ENCODE assay signal across 21 mouse cellular contexts in genomic region chr17:11332081-11332480, GRCm38 (mm10).
A peak's percentile ranks its signal among the peaks of the same experiment; 100 is the strongest.
DNase-seq lines count a peak whose midpoint lies in the region; ATAC-seq lines count a peak whose summit lies in the region.
"Had no signal": no experiment of that assay in that cellular context is flagged by ENCODE, and none has a peak within 500 bp of the region (broad histone marks: within the 10 kb centered on the region; RNA-seq: fewer than 3 reads in every experiment).

No protein-coding gene starts in this region.

- H3K9ac ChIP-seq in midbrain, embryonic 13.5 days (replicated peaks) = no peak overlapping the region
- H3K9ac ChIP-seq in midbrain, embryonic 11.5 days (ENCODE audit: low read length) = no peak overlapping the region
- H3K9ac ChIP-seq in midbrain, embryonic 15.5 days = no peak overlapping the region
- H3K9ac ChIP-seq: embryonic facial prominence, embryonic 12.5 days; limb, embryonic 12.5 days; liver, embryonic 14.5 days had no signal

- H3K36me3 ChIP-seq in midbrain, embryonic 13.5 days = no peaks in the 10 kb centered on the region
- H3K36me3 ChIP-seq in midbrain, embryonic 11.5 days (ENCODE audit: control insufficient read depth, insufficient read depth, low read length) = no peaks in the 10 kb centered on the region
- H3K36me3 ChIP-seq in midbrain, embryonic 15.5 days (replicated peaks) = no peaks in the 10 kb centered on the region
- H3K36me3 ChIP-seq: embryonic facial prominence, embryonic 12.5 days; G1E; limb, embryonic 12.5 days had no signal

- peak overlapping the region; percentile 63 for H3K27ac ChIP-seq in midbrain, embryonic 13.5 days
- no peak overlapping the region for H3K27ac ChIP-seq in midbrain, embryonic 11.5 days (ENCODE audit: low read depth, low read length)
- peak overlapping the region; percentile 31 for H3K27ac ChIP-seq in midbrain, embryonic 15.5 days
- H3K27ac ChIP-seq: embryonic facial prominence, embryonic 12.5 days; limb, embryonic 12.5 days; liver, embryonic 14.5 days had no signal

- WGBS in midbrain, embryonic 13.5 days = 65% methylated on average over 8 of the region's 8 CpGs
- WGBS in midbrain, embryonic 11.5 days = 78% methylated on average over 8 of the region's 8 CpGs
- WGBS in midbrain, embryonic 15.5 days = 58% methylated on average over 8 of the region's 8 CpGs

- peak; percentile 25 for DNase-seq in embryo, embryonic 10 days (ENCODE audit: low spot score)
- DNase-seq in embryo, embryonic 9.5 days (ENCODE audit: extremely low spot score) = no peak
- DNase-seq in midbrain, embryonic 11.5 days (ENCODE audit: low spot score, missing footprints) = no peak
- peak; percentile 54 for DNase-seq in retina, embryonic 14.5 days (ENCODE audit: low spot score)
- DNase-seq in adrenal gland, postnatal 14 days = no peak
- no peak for DNase-seq in heart, postnatal 25 days (ENCODE audit: low spot score)
- DNase-seq: cerebellum, postnatal 10 days; gastrocnemius, postnatal 10 days; kidney, postnatal 10 days; right cerebral cortex, postnatal 4 days; thymus, adult 18-20 months had no signal

- H3K4me2 ChIP-seq in midbrain, embryonic 13.5 days (replicated peaks) = no peak overlapping the region
- H3K4me2 ChIP-seq in midbrain, embryonic 11.5 days = no peak overlapping the region
- peak overlapping the region; percentile 20 for H3K4me2 ChIP-seq in midbrain, embryonic 15.5 days
- H3K4me2 ChIP-seq: embryonic facial prominence, embryonic 12.5 days; limb, embryonic 12.5 days had no signal

- intact Hi-C loops in heart, postnatal 25 days (cut with DNase I) = no loop called here

- no peaks in the 10 kb centered on the region for H3K27me3 ChIP-seq in midbrain, embryonic 13.5 days
- no peaks in the 10 kb centered on the region for H3K27me3 ChIP-seq in midbrain, embryonic 11.5 days (ENCODE audit: control insufficient read depth, insufficient read depth, low read length)
- no peaks in the 10 kb centered on the region for H3K27me3 ChIP-seq in midbrain, embryonic 15.5 days (replicated peaks)
- H3K27me3 ChIP-seq: embryonic facial prominence, embryonic 12.5 days had no signal

- H3K4me1 ChIP-seq in midbrain, embryonic 13.5 days (replicated peaks) = peaks cover 18% of the 10 kb centered on the region
- no peaks in the 10 kb centered on the region for H3K4me1 ChIP-seq in midbrain, embryonic 11.5 days (ENCODE audit: control insufficient read depth, insufficient read depth, low read length)
- H3K4me1 ChIP-seq in midbrain, embryonic 15.5 days = peaks cover 4% of the 10 kb centered on the region; the same call in 1 of the 2 replicates
- H3K4me1 ChIP-seq: embryonic facial prominence, embryonic 12.5 days; limb, embryonic 12.5 days had no signal

- no peaks in the 10 kb centered on the region for H3K9me3 ChIP-seq in midbrain, embryonic 13.5 days
- no peaks in the 10 kb centered on the region for H3K9me3 ChIP-seq in midbrain, embryonic 11.5 days (ENCODE audit: control insufficient read depth, low read length)
- no peaks in the 10 kb centered on the region for H3K9me3 ChIP-seq in midbrain, embryonic 15.5 days
- H3K9me3 ChIP-seq: embryonic facial prominence, embryonic 12.5 days; G1E; limb, embryonic 12.5 days had no signal

- peak; percentile 66; the same call in 1 of the 2 replicates for ATAC-seq in midbrain, embryonic 13.5 days
- no peak for ATAC-seq in midbrain, embryonic 11.5 days (ENCODE audit: low FRiP score)
- peak; percentile 60; the same call in 1 of the 2 replicates for ATAC-seq in midbrain, embryonic 15.5 days (replicated peaks)
- ATAC-seq: CD4-positive, CD25-positive, alpha-beta regulatory T cell, adult 4 months; intestine, embryonic 16.5 days; lung, postnatal 0 days had no signal

- H3K4me3 ChIP-seq in midbrain, embryonic 13.5 days (replicated peaks) = no peak overlapping the region
- no peak overlapping the region for H3K4me3 ChIP-seq in midbrain, embryonic 11.5 days (ENCODE audit: low read depth, low read length)
- H3K4me3 ChIP-seq in midbrain, embryonic 15.5 days = no peak overlapping the region
- H3K4me3 ChIP-seq: embryonic facial prominence, embryonic 12.5 days; limb, embryonic 12.5 days; myocyte had no signal

Comparison
In these comparisons a context has a peak if more than half of its experiments do, and no peak if none do; other contexts are left out.
1. DNase-seq: peak in embryo, embryonic 10 days (single experiment) and retina, embryonic 14.5 days (single experiment); none in embryo, embryonic 9.5 days (single experiment), midbrain, embryonic 11.5 days (single experiment), adrenal gland, postnatal 14 days (single experiment) and heart, postnatal 25 days (single experiment).